Mouse (Mus musculus) midbrain, embryonic 10.5 days (tissue): ENCODE measurements around the gene Apba2. TPM values are rescaled to one million over a fixed set of nuclear protein-coding genes. Genes with fewer than 3 reads are reported as not detected.

ENCODE experiments used
- DNase-seq: peaks from one replicate; pipeline ENCODE4 v3.0.0-alpha.2; 2017; ENCODE audit warnings: low spot score
- H3K27ac ChIP-seq: fragments of 300-500 bp; sonication (generic); replicated peaks from 2 replicates; pipeline ENCODE4 v1.5.1; 2016; ENCODE audit warnings: mild to moderate bottlenecking
- H3K27me3 ChIP-seq: fragments of 300-500 bp; sonication (generic); 2 replicates; pipeline ENCODE4 v1.6.1; 2016; ENCODE audit warnings: low read depth, mild to moderate bottlenecking; ENCODE audit not compliant: poor library complexity, severe bottlenecking
- H3K36me3 ChIP-seq: fragments of 300-500 bp; sonication (generic); 2 replicates; pipeline ENCODE4 v1.6.1; 2016; ENCODE audit warnings: mild to moderate bottlenecking, moderate library complexity
- H3K4me1 ChIP-seq: fragments of 300-500 bp; sonication (generic); 2 replicates; pipeline ENCODE4 v1.6.1; 2016
- H3K4me3 ChIP-seq: fragments of 300-500 bp; sonication (generic); 2 replicates; pipeline ENCODE4 v1.5.1; 2016; ENCODE audit warnings: mild to moderate bottlenecking, moderate library complexity
- H3K9me3 ChIP-seq: fragments of 300-500 bp; sonication (generic); replicated peaks from 2 replicates; pipeline ENCODE4 v1.6.1; 2016; ENCODE audit warnings: mild to moderate bottlenecking
- WGBS: fragments of 180-500 bp; shearing (Covaris S2); methylation state at CpG from one replicate; pipeline ENCODE4 v1.1.7; 2016; 5-methylcytosine and 5-hydroxymethylcytosine counted together
- polyA plus RNA-seq: library from polyadenylated mRNA; unstranded; fragments of >200 nt; fragmentation: Nextera tagmentation; extraction: Ambion mirVana; gene quantifications from 2 replicates; pipeline ENCODE4 v1.2.1, GENCODE M21; 2016

Gene Apba2
- 50.1 and 68.0 TPM in 2 replicates for polyA plus RNA-seq

- Histone ChIP-seq H3K36me3 (no peaks in the 10 kb centered on the region), H3K27me3 (peaks cover 32% of the 10 kb centered on the region), H3K4me1 (peaks cover 43% of the 10 kb centered on the region), H3K27ac (peak within 1 kb of the TSS; percentile 96), H3K4me3 (peak within 1 kb of the TSS; percentile 92), H3K9me3 (no peaks in the 10 kb centered on the region)
- WGBS: under 1% methylated on average over 96 of the region's 96 CpGs
- DNase-seq: peak; percentile 79
Observed at GRCm38 (mm10) chr7:64501536-64502270, at the start of gene Apba2. Gene Apba2, plus strand, starts transcription at chr7:64501706.

GRCm38 (mm10) chr7:64451861-64452382 lies 49.6 kb upstream of the Apba2 start:
- Histone ChIP-seq H3K4me3 (no peak overlapping the region), H3K27me3 (no peaks in the 10 kb centered on the region), H3K36me3 (no peaks in the 10 kb centered on the region), H3K27ac (0 out of 2 replicates have a peak overlapping the region, but pooled peaks have one; percentile 46), H3K4me1 (peaks cover 6% of the 10 kb centered on the region; the same call in 1 of the 2 replicates), H3K9me3 (no peaks in the 10 kb centered on the region)
- 87% methylated on average over 5 of the region's 5 CpGs for WGBS
- DNase-seq: no peak

GRCm38 (mm10) chr7:64452471-64453222 lies 48.9 kb upstream of the Apba2 start:
- H3K9me3 ChIP-seq: no peaks in the 10 kb centered on the region
- H3K36me3 ChIP-seq: no peaks in the 10 kb centered on the region
- 86% methylated on average over 4 of the region's 4 CpGs for WGBS
- DNase-seq: no peak
- H3K27ac ChIP-seq: no peak overlapping the region
- H3K4me3 ChIP-seq: no peak overlapping the region
- peaks cover 6% of the 10 kb centered on the region; the same call in 1 of the 2 replicates for H3K4me1 ChIP-seq
- no peaks in the 10 kb centered on the region for H3K27me3 ChIP-seq

GRCm38 (mm10) chr7:64456176-64456575 lies 45.3 kb upstream of the Apba2 start:
- no peaks in the 10 kb centered on the region for H3K27me3 ChIP-seq
- no peaks in the 10 kb centered on the region for H3K9me3 ChIP-seq
- DNase-seq: no peak
- H3K4me3 ChIP-seq: no peak overlapping the region
- no peak overlapping the region for H3K27ac ChIP-seq
- peaks cover 6% of the 10 kb centered on the region; the same call in 1 of the 2 replicates for H3K4me1 ChIP-seq
- H3K36me3 ChIP-seq: no peaks in the 10 kb centered on the region
- 84% methylated on average over 4 of the region's 4 CpGs for WGBS

GRCm38 (mm10) chr7:64456676-64457075 lies 44.8 kb upstream of the Apba2 start:
- DNase-seq: no peak
- WGBS: 79% methylated on average over 3 of the region's 3 CpGs

GRCm38 (mm10) chr7:64457811-64458210 lies 43.7 kb upstream of the Apba2 start:
- no peaks in the 10 kb centered on the region for H3K4me1 ChIP-seq
- H3K4me3 ChIP-seq: no peak overlapping the region
- WGBS: 87% methylated on average over 2 of the region's 2 CpGs
- H3K27me3 ChIP-seq: no peaks in the 10 kb centered on the region
- no peak for DNase-seq
- no peak overlapping the region for H3K27ac ChIP-seq
- no peaks in the 10 kb centered on the region for H3K36me3 ChIP-seq
- no peaks in the 10 kb centered on the region for H3K9me3 ChIP-seq

More at GRCm38 (mm10) chr7:64456676-64457075, 44.8 kb upstream of the Apba2 start:
- Histone ChIP-seq H3K36me3 (no peaks in the 10 kb centered on the region), H3K4me1 (peaks cover 2% of the 10 kb centered on the region; the same call in 1 of the 2 replicates), H3K27ac (no peak overlapping the region), H3K9me3 (no peaks in the 10 kb centered on the region), H3K27me3 (no peaks in the 10 kb centered on the region), H3K4me3 (no peak overlapping the region)

- Histone ChIP-seq H3K4me1 (peaks cover 15% of the 10 kb centered on the region), H3K9me3 (no peaks in the 10 kb centered on the region; the same call in 1 of the 2 replicates), H3K27me3 (peaks cover 21% of the 10 kb centered on the region), H3K36me3 (no peaks in the 10 kb centered on the region), H3K4me3 (no peak overlapping the region), H3K27ac (no peak overlapping the region)
- peak; percentile 39 for DNase-seq
- WGBS: 36% methylated on average over 10 of the region's 10 CpGs
Observed at GRCm38 (mm10) chr7:64497438-64497837, 4.1 kb upstream of the Apba2 start.

- Histone ChIP-seq H3K27me3 (peaks cover 32% of the 10 kb centered on the region), H3K27ac (peak overlapping the region; percentile 96), H3K36me3 (no peaks in the 10 kb centered on the region), H3K4me1 (peaks cover 43% of the 10 kb centered on the region), H3K4me3 (peak overlapping the region; percentile 92), H3K9me3 (no peaks in the 10 kb centered on the region)
- WGBS: 1% methylated on average over 41 of the region's 47 CpGs
- peak; percentile 60 for DNase-seq
Observed at GRCm38 (mm10) chr7:64502271-64503180, 1.0 kb downstream of the Apba2 start.

GRCm38 (mm10) chr7:64503641-64504040 lies 2.1 kb downstream of the Apba2 start:
- DNase-seq: no peak
- no peaks in the 10 kb centered on the region for H3K36me3 ChIP-seq
- no peaks in the 10 kb centered on the region for H3K9me3 ChIP-seq
- 70% methylated on average over 6 of the region's 6 CpGs for WGBS
- H3K4me1 ChIP-seq: peaks cover 43% of the 10 kb centered on the region
- no peak overlapping the region for H3K27ac ChIP-seq
- peaks cover 32% of the 10 kb centered on the region for H3K27me3 ChIP-seq
- peak overlapping the region; percentile 92; the same call in 1 of the 2 replicates for H3K4me3 ChIP-seq

- WGBS: 25% methylated on average over 8 of the region's 8 CpGs
- Histone ChIP-seq H3K4me3 (0 out of 2 replicates have a peak overlapping the region, but pooled peaks have one; percentile 16), H3K27ac (no peak overlapping the region), H3K27me3 (peaks cover 32% of the 10 kb centered on the region), H3K36me3 (no peaks in the 10 kb centered on the region), H3K4me1 (peaks cover 43% of the 10 kb centered on the region), H3K9me3 (no peaks in the 10 kb centered on the region)
- DNase-seq: peak; percentile 27
Observed at GRCm38 (mm10) chr7:64504691-64505231, 3.3 kb downstream of the Apba2 start.

GRCm38 (mm10) chr7:64505571-64505970 lies 4.1 kb downstream of the Apba2 start:
- Histone ChIP-seq H3K36me3 (no peaks in the 10 kb centered on the region), H3K4me3 (no peak overlapping the region), H3K4me1 (peaks cover 44% of the 10 kb centered on the region), H3K27me3 (peaks cover 26% of the 10 kb centered on the region), H3K9me3 (no peaks in the 10 kb centered on the region), H3K27ac (no peak overlapping the region)
- DNase-seq: no peak
- WGBS: 87% methylated on average over 3 of the region's 3 CpGs
